Mouse (Mus musculus): ENCODE results near the gene Suox.
"Not testable (repeated sequence)": the region's sequence is repeated elsewhere in the genome, so short reads cannot be mapped to it uniquely, and the experiment has no call there.

Gene Suox

DNA sequence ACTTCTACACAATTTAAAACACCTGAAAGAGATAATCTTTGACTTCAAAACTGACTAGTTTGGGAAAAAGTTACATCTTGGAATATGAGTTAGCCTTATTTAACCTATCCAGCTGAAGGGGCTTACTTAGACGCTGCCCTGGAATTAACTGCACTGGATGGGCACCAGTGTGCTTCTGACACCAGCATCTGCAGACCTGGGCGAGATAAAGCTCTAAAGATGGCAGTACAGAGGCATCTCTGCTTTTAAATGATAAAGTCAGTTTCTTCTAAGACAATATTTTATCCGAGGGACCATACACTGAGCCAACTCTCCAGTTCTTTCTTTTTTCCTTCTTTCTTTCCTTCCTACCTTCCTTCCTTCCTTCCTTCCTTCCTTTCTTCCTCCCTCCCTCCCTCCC is 9.1 kb downstream of the Suox start:
- DNase-seq (ENCODE audit: low read depth, low spot score), result no peak

DNA sequence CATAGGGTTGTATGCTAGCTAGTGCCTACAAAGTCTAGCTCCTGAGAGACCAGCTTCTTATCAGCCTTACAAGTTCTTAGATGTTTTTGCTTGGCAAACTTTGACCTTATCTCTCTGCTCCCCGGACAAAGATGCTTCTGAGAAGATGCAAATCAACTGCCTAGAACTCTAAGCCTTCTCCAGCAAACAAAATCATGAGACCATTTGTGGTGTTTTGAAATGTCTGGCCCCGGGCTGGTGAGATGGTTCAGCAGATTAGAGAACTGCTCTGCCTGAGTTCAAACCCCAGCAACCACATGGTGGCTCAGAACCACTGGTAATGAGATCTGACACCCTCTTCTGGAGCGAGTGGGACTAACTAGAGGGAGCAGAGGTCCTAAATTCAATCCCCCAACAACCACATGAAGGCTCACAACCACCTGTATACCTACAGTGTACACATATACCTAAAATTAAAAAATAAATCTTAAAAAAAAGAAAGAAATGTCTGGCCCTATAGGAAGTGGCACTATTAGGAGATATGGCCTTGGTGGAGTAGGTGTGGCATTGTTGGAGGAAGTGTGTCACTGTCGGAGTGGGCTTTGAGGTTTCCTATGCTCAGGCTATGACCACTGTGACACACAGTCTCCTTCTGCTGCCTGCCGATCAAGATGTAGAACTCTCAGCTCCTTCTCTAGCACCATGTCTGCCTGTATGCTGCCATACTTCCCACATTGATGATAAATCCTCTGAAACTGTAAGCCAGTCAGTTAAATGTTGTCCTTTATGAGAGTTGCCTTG is 10.2 kb downstream of the Suox start:
- DNase-seq (ENCODE audit: low read depth, low spot score), result no peak

DNA sequence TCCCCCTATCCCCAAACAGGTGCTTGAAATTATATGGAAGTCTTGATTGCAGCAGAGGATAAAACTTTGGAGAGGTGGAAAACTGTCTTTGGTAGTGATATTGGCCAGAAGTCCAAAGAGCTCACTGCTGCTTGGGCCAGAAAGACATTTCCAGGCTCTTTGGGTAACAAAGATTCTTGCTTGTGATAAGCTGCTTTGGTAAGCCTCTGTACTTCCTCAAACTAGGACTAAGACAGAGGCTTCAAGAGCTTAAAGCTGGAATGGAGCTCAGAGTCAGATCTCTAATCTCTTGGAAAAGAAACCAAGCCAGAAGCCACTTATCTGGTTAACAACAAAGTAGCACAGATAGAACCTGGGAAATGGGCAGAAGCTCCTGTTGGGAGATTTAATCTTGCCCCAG is 11.4 kb downstream of the Suox start:
- no peak for DNase-seq (ENCODE audit: low read depth, low spot score)

DNA sequence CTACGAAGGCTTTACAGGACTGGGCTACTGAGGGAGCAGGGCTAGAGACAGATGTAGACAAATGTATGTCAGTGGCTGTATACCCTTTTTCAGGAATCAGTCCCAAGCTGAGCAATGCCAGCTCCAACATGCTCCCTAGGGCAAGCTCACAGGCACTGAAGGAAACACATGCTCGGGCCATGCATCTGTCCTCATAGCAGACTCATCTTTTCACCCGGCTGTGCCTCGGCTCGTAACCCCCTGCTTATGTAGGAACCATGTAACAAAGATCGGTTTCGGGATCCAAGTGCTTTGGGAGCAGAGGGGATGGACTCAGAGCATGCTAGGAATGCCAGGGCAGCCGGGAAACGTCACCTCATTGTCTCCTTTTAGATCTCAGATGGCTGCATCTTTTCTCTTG is 14.4 kb downstream of the Suox start:
- no peak for DNase-seq (ENCODE audit: low read depth, low spot score)

DNA sequence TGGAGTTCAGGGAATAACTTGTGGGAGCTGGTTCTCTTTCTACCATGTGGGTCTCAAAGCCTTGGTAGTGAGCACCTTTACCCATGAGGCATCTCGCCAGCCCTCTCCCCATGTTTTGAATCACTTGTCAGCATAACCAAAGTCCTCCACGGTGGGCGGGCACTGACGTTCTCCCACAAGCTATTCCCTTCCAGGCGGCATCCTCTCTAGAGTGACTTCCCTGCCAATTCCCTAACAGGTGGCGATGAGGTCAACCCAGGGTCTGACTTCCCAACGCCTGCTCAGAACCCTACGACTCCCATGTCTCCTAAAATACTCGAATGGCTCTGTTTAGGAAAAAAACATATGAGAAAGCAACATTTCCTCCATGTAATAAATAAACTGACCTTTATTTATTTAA is 16.0 kb downstream of the Suox start:
- DNase-seq (ENCODE audit: low read depth, low spot score), result no peak

DNA sequence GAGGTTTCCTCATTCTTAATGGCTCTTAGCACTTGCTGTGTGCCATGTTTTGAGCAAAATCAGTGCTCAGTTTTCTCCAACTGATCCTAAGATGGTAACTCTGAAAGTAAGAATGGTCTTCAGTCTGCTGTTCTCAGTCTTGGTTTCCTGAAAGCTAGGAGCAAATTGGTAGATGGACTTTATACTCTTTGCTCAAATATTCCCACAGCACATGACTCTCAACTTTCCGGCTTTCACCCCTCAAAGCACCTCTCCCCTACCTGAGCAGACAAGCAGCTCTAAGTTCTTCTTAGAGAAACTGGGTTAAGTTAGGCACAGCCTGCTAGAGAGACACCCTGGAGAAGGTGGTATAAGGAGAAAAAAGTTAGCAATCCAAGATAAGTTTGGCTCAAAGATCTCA is 17.1 kb downstream of the Suox start:
- no peak for DNase-seq (ENCODE audit: low read depth, low spot score)

DNA sequence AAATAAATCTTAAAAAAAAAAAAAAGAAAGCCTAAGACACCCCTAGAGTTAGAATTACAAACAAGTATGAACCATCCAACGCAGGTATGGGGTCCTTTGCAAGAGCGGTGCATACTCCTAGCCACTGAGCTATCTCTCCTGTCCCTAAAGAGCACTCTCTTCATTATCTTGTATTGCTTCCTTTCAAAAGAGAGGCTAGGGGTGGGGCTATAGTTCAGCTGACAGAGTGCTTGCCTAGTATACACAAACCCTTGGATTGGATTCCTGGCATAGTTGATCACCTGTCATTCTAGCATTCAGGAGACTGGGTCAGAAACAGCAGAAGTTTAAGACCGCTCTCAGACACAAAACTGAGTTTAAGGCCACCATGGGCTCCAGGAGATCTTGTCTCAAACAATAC is 18.6 kb downstream of the Suox start:
- no peak for DNase-seq (ENCODE audit: low read depth, low spot score)

DNA sequence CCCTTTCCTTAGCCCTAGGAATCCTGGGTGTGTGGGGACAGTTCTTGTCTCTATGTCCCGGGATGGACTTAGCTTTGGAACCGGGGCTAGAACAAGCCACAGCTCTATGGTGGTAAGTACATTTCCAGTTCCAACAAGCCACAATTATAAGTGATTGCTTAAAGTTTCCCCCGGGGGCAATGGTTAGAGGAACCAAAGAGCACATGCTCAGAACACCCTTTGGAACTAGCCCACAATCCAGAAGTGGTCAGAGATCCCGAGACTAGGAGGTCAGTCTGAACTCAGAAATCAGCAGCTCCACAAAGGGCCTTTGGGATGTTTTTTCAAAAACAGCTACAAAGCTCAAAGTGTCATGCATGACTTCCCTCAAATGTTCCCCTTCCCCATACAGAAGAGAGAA is 20.0 kb downstream of the Suox start:
- DNase-seq (ENCODE audit: low read depth, low spot score), result no peak

DNA sequence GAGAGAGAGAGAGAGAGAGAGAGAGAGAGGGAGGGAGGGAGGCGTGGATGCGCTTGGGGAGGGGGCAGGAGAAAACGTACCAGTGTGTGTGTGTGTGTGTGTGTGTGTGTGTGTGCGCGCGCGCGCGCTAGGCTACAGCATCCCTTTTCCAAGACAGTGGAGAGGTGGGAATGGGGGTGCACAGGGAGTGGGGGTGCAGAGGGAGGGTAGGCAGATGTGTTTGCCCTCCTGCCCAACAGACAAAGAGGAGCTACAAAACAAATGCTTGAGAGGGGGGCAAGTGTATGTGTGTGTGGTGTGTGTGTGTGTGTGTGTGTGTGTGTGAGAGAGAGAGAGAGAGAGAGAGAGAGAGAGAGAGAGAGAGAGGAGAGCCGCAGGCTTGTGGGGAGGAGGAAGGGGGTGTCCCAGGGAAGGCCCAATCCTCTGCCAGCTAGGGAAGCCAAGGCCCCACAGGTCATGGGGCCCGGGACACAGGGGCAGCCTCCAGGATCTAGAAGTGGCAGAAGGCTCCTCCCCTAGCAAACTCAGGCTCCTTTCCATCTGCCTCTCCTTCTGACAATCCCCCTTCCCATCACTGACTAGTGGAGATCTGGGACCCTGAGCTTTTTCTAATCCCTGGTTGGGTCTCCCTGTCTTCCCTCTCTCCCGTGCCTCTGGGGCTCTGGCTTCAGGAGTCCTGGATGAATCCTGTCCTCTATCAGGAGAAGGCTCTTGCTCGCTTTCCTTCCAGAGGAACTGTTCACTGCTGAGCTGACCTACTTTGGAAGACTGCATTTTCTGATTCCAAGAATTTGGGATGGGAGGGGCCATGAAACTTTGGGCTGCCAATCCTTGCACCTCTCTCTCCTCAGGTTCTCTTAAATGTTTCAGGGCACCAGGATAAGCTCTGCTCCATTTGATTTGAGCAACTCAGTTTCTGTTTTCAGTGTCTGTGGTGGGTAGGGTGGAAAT is 27.5 kb downstream of the Suox start:
- no peak for DNase-seq (ENCODE audit: low read depth, low spot score)

DNA sequence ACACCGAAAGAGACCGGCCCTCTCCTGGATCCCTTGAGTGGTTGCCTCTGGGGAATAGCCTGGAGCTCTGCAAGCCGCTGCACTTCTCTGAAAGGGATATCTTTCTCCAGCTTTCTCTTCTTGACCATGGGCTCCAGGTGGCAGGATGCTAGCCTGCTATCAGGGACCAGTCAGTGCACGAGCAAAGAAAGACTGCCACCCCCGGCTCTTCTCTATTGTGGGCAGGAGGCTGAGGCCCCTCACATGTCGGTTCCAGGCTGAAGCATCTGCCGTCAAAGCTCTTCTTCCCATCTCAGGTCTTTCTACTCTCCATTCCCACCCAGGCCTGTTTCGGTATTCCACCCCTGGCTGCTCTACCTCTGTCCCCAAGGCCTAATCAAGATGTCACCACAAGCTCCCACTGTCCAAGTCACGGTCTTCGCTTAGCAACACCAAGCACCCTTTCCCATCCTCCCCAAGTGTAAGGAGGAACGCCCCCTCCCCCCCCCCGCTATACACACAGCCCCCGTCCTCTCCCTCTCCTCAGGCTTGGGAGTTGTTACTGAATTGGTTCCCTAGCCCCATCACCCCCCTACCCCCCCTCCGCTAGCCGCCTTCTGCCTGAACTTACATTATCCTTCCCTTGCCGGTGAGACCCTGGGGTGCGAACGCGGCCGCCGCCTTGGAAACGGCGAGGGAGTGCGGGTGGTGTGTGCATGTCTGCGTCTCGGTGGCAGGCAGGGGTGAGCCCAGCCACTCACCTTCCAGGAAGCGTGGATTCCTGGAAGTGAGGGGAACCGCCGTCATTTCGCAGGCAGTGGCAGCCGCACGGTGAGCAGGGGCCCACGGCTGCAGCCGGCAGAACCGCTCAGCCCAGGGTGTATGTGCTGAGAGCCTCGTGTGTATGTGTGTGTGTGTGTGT is 28.5 kb downstream of the Suox start, which contains the start of gene Ikzf4:
Ikzf4 (minus strand) TSS at position 881 of the 901 bp plus-strand sequence.
- no peak for DNase-seq (ENCODE audit: low read depth, low spot score)

DNA sequence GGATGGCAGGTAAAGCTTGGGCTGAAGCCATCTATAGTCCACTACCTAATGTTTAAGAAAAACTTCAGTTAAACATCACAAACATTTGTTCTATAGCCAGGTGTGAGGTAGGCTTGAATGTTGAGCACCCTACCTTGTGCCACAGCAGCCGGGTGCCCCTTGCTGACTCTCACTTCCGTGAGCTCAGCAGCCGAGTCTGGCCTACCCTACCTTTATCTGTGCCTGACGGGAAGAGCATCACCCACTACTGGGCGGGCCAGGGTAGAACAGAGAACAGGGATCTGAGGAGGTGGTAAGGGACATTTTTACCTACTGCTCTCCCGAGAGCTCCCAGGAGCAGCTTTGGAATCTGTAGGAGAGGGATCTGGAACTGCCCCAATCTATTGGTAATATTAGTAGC is 31.1 kb downstream of the Suox start:
- no peak for DNase-seq (ENCODE audit: low read depth, low spot score)

DNA sequence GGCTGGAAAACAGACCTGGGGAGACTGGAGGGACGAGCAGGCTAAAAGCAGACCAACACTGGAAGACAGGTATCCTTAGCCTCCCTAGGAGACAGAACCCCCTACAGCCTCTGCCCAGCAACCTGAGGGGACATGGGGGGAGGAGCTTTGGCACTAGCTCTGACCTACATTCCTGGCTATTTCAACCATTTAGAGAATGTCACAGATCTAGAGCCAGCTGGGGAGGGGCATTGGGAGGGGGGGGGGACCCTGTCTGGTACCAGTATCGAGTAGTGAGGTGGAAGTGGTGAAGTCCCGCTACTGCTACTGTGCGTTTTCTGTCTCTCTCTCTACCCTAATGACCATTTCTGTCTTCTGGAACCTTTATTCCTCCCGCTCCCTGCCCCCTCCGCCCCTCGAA is 32.0 kb downstream of the Suox start:
- no peak for DNase-seq (ENCODE audit: low read depth, low spot score)

DNA sequence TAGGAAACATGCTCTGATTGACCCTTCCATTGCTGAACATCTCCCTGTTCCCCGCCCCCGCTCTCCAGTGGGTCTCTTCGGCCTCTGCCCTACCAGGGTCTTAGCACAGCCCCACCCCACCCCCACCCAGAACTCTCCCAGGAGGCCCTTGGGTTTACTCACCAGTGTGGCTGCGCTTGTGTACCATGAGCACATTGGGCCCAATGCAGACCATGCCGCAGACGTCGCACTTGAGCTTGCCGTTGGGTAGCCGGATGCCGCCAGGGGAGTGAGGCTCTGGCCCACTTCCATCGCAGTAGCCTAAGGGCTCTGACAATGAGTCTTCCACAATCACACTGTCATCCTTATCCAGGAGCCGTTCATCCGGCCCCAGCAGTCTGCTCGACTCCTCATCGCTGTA is 33.0 kb downstream of the Suox start:
- no peak for DNase-seq (ENCODE audit: low read depth, low spot score)

DNA sequence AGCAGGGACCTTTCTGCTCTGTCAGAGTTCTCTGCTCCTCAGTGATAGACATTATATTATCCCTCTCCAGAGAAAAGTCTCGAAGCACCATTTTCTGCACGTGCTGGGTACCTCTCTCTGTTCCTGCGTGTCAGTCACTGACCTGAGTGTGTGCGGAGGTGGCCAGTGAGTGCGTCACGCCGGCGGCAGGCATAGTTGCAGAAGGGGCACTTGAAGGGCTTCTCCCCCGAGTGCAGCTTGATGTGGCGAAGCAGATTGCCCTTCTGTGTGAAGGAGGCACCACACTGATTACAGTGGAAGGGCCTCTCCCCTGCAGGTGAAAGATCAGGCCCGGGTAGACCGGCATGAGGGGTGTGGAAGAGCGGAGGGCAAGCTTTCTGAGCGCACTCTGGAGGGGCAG is 33.9 kb downstream of the Suox start:
- DNase-seq (ENCODE audit: low read depth, low spot score), result no peak

DNA sequence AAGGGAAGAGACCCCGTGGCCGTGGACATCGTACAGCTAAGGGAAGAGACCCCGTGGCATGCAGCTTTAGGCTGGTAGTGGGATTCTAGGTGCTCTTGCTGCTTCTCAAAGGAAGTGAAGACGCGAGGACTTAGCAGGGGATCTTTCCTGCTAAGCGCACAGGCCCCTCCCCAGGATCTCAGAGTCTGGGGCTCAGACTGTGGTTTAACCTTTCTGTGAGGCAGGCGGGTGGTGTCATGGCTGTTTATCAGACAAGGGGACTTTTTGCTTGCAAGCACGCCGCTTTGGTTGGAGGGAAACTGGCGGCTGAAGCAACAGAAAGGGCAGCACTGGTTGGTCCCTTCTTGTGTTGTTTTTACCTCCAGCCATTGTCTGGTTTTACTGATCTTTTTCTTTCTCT is 36.9 kb downstream of the Suox start:
- no peak for DNase-seq (ENCODE audit: low read depth, low spot score)

DNA sequence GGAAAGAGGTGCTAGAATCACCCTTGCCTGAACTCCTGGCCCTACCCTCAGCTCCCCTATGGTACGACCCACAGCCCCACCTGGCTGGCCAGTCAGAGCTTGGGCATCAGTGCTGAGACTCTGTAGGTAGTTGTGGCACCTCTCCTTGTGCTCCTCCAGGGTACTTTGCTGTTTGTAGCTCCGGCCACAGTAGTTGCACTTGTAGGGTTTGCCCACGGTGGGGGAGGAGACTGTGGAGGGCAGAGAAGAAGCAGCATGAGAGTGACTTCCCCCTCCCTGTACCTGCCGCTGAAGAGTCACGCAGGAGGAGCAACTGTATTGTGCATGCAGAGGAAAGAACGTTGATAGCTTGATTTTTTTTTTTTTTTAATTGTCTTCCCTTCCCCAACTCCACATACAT is 37.3 kb downstream of the Suox start:
- DNase-seq (ENCODE audit: low read depth, low spot score), result no peak

DNA sequence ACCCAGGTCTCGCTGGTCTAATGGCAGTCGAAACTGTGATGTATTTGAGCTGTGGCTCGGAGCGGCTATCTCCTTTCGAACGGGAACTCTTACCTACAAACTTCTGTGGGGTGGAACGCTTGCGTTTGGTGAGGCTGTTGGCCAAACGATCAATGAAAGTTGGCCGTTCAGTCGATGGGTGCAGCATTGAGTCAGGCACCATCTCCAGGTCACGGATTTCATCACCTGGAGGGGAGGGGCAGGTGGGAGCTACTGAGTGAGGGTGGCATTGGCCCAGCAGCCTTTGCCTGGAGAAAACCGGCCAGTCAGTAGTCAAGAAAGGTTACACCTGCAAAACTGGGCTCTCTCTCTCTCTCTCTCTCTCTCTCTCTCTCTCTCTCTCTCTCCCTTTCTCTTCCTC is 38.2 kb downstream of the Suox start:
- DNase-seq (ENCODE audit: low read depth, low spot score), result no peak

DNA sequence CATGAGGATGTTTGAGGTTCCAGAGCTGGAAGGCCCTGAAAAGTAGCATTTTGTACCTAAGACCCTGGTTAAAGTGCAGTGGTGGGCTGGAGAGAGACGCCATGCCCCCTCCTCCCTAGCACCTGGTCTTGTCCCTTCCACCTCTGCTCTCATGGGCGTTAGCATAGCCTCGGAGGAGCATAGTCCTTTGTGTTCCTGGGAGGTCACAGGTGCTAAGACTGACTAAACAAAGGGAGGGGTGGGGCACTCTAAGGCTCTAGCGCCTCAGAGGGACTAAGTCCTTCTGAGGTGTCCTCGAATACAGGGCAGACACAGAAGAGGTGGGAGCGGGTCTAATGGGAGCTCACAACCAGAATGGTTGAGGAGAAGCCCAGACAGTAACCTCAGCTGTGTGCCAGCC is 42.3 kb downstream of the Suox start:
- DNase-seq (ENCODE audit: low read depth, low spot score), result no peak

DNA sequence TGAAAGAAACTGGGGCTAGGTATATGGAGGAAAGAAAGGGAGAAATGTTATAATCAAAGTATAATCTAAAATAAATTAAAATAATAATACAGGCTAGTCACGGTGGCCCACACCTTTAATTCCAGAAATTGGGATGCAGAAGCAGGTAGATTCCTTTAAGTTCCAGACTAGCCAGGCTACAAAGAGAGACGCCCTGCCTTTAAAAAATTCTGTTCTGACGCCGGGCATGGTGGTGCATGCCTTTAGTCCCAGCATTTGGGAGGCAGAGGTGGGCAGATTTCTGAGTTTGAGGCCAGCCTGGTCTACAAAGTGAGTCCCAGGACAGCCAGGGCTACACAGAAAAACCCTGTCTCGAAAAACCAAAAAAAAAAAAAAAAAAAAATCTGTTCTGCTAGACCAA is 43.6 kb downstream of the Suox start:
- DNase-seq (ENCODE audit: low read depth, low spot score), result not testable (repeated sequence)

DNA sequence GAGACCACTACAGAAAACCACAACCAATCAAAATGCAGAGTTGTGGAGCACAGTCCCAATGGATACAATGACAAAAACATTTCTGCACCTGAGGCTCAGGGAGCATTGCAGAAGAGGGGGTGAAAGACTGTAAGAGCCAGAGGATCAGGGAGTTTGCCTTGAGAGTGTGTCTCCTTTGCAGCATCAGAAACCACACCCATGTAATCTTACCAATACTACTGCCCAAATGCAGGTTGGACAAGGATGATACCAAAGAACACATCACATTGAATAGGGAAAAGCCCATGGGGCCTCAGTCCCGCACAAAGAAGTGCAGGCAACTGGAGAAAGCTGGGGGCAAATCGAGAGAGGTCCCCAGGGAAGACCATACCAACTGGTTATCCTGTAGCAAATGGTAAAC is 44.1 kb downstream of the Suox start:
- no peak for DNase-seq (ENCODE audit: low read depth, low spot score)

DNA sequence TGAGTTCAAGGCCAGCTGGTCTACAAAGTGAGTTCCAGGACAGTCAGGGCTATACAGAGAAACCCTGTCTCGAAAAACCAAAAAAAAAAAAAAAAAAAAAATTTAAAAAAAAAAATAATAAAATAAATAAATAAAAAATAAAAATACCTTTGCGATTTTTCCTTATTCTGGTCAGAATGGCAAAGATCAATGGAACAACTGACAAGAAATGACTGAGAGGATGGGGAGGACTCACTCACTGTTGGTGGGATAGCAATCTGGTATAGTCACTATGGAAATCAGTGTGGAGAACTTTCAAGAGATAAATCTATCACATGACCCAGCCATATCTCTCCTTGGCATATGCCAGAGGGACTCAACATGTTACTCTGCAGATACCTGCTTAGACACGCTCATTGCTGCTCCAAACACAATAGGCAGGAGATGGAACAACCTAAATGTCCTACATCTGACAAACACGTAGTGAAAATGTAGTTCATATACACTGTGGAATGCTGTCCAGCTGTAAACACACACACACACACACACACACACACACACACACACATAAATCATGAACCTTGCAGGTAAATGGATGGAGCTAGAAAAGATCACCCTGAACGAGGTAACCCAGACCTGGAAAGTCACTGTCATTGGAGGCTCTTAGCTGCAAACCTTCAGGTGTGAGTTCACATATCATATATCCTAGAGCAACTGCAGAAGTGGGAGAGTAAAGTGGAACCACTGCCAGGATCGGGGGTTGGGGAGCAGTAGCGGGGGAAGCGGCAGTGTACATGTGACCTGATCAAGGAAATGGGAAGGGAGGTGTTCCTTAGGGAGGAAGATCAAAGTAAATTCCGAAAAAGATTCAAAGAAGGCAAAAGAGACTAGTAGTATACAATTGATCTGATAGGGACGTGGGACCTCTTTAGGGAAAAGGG is 46.2 kb downstream of the Suox start:
- DNase-seq (ENCODE audit: low read depth, low spot score), result no peak

Data from retina, adult 2 months (tissue).